Mouse (Mus musculus) C2C12 (cell line): ENCODE data around the gene Zswim1. TPM values are rescaled to one million over a fixed set of nuclear protein-coding genes. Genes with fewer than 3 reads are reported as not detected.

Source experiments
- H3K27me3 ChIP-seq: one replicate; pipeline ENCODE4 v1.6.1; 2011; ENCODE audit not compliant: control insufficient read depth, insufficient read depth, insufficient read length
- H3K36me3 ChIP-seq: one replicate; pipeline ENCODE4 v1.6.1; 2011; ENCODE audit not compliant: control insufficient read depth, insufficient read depth
- H3K4me3 ChIP-seq: one replicate; pipeline ENCODE4 v1.5.1; 2011; ENCODE audit warnings: mild to moderate bottlenecking, control low read depth; ENCODE audit not compliant: poor library complexity, insufficient read depth, severe bottlenecking
- H3K79me2 ChIP-seq: one replicate; pipeline ENCODE4 v1.6.1; 2011; ENCODE audit not compliant: control insufficient read depth, insufficient read depth
- H3K79me3 ChIP-seq: one replicate; pipeline ENCODE4 v1.6.1; 2011; ENCODE audit warnings: low read depth, control low read depth
- H3ac ChIP-seq: one replicate; pipeline ENCODE3; 2011; ENCODE audit warnings: low read depth; ENCODE audit not compliant: control insufficient read depth, insufficient read length
- CEBPB ChIP-seq: IDR thresholded peaks from one replicate; pipeline ENCODE4 v1.6.1; 2011; ENCODE audit warnings: low read depth, mild to moderate bottlenecking, control low read depth, moderate library complexity
- CTCF ChIP-seq: IDR thresholded peaks from one replicate; pipeline ENCODE4 v1.5.1; 2011; ENCODE audit not compliant: control insufficient read depth, insufficient read depth, insufficient read length
- FOSL1 ChIP-seq: IDR thresholded peaks from one replicate; pipeline ENCODE4 v1.8.0; 2011; ENCODE audit warnings: mild to moderate bottlenecking, low read length; ENCODE audit not compliant: poor library complexity, insufficient read depth, severe bottlenecking
- MAX ChIP-seq: IDR thresholded peaks from one replicate; pipeline ENCODE4 v1.6.1; 2011; ENCODE audit warnings: mild to moderate bottlenecking, control low read depth
- MYOD1 ChIP-seq: IDR thresholded peaks from one replicate; pipeline ENCODE4 v1.6.1; 2011; ENCODE audit warnings: low read depth; ENCODE audit not compliant: control insufficient read depth, insufficient read length
- MYOG ChIP-seq: IDR thresholded peaks from one replicate; pipeline ENCODE4 v1.6.1; 2011; ENCODE audit not compliant: control insufficient read depth, insufficient read length; ENCODE audit errors: extremely low read depth
- USF1 ChIP-seq: IDR thresholded peaks from one replicate; pipeline ENCODE4 v1.6.1; 2011; ENCODE audit warnings: low read depth, mild to moderate bottlenecking, control low read depth, moderate library complexity
- polyA plus RNA-seq: library from polyadenylated mRNA; unstranded; fragments of >200 nt; fragmentation: generic; extraction: Trizol; gene quantifications from one replicate; pipeline ENCODE4 v1.2.1, GENCODE M21; 2012; ENCODE audit warnings: missing spikeins

The Zswim1 gene
- polyA plus RNA-seq, 1 experiment = 10.0 TPM

- TF ChIP-seq CTCF (no peak), CEBPB (no peak), MAX (no peak), USF1 (no peak), MYOG (no peak), FOSL1 (no peak), MYOD1 (no peak)
- Histone ChIP-seq H3K4me3 (peak overlapping the region; percentile 45), H3K27me3 (no peaks in the 10 kb centered on the region), H3K79me3 (no peaks in the 10 kb centered on the region), H3K36me3 (peaks cover 21% of the 10 kb centered on the region), H3K79me2 (peaks cover 9% of the 10 kb centered on the region), H3ac (peak overlapping the region; percentile 20)
These were observed 37.5 kb upstream of the Zswim1 start for GRCm38 (mm10) chr2:164784869-164785420.

GRCm38 (mm10) chr2:164785481-164786387, 36.8 kb upstream of the Zswim1 start, which contains the start of gene Snx21:
Snx21 (plus strand) TSS chr2:164785823.
- Histone ChIP-seq H3K27me3 (no peaks in the 10 kb centered on the region), H3K4me3 (peak within 1 kb of the TSS; percentile 45), H3K79me2 (peaks cover 9% of the 10 kb centered on the region), H3K79me3 (no peaks in the 10 kb centered on the region), H3ac (peak within 1 kb of the TSS; percentile 66), H3K36me3 (peaks cover 27% of the 10 kb centered on the region)
- TF ChIP-seq MYOD1 = no peak
- TF ChIP-seq CEBPB = no peak
- no peak for TF ChIP-seq CTCF
- no peak for TF ChIP-seq FOSL1
- no peak for TF ChIP-seq USF1
- TF ChIP-seq MYOG = no peak
- no peak for TF ChIP-seq MAX

- H3K79me3 ChIP-seq = no peaks in the 10 kb centered on the region
- peak overlapping the region; percentile 64 for H3ac ChIP-seq
- peaks cover 9% of the 10 kb centered on the region for H3K79me2 ChIP-seq
- no peak for TF ChIP-seq FOSL1
- TF ChIP-seq USF1 = no peak
- TF ChIP-seq MYOD1 = no peak
- no peak for TF ChIP-seq CEBPB
- TF ChIP-seq MYOG = no peak
- TF ChIP-seq MAX = no peak
- TF ChIP-seq CTCF = no peak
- peaks cover 35% of the 10 kb centered on the region for H3K36me3 ChIP-seq
- peak overlapping the region; percentile 45 for H3K4me3 ChIP-seq
- H3K27me3 ChIP-seq = no peaks in the 10 kb centered on the region
These were observed 36.0 kb upstream of the Zswim1 start for GRCm38 (mm10) chr2:164786388-164786885.

- Histone ChIP-seq H3K27me3 (no peaks in the 10 kb centered on the region), H3K4me3 (peak overlapping the region; percentile 45), H3K36me3 (peaks cover 38% of the 10 kb centered on the region), H3K79me2 (peaks cover 9% of the 10 kb centered on the region), H3ac (no peak overlapping the region), H3K79me3 (no peaks in the 10 kb centered on the region)
- TF ChIP-seq CEBPB = no peak
- TF ChIP-seq USF1 = no peak
- no peak for TF ChIP-seq MYOD1
- no peak for TF ChIP-seq CTCF
- TF ChIP-seq MYOG = no peak
- TF ChIP-seq FOSL1 = no peak
- TF ChIP-seq MAX = no peak
These were observed 35.5 kb upstream of the Zswim1 start for GRCm38 (mm10) chr2:164787032-164787431.

- no peaks in the 10 kb centered on the region for H3K27me3 ChIP-seq
- H3K79me2 ChIP-seq = peaks cover 9% of the 10 kb centered on the region
- no peak overlapping the region for H3ac ChIP-seq
- H3K4me3 ChIP-seq = no peak overlapping the region
- H3K36me3 ChIP-seq = peaks cover 42% of the 10 kb centered on the region
- no peaks in the 10 kb centered on the region for H3K79me3 ChIP-seq
- TF ChIP-seq MAX (no peak), CTCF (no peak), CEBPB (no peak), USF1 (no peak), MYOG (no peak), MYOD1 (no peak), FOSL1 (no peak)
These were observed 34.7 kb upstream of the Zswim1 start for GRCm38 (mm10) chr2:164787779-164788178.
